Mouse (Mus musculus): ENCODE measurements around the gene Hmgn1. TPM values are rescaled to one million over a fixed set of nuclear protein-coding genes. Genes with fewer than 3 reads are reported as not detected.

The Hmgn1 gene
- 109 and 113 TPM in 2 replicates for polyA plus RNA-seq (2015; fragmentation: Nextera tagmentation; extraction: Ambion mirVana)

DNA sequence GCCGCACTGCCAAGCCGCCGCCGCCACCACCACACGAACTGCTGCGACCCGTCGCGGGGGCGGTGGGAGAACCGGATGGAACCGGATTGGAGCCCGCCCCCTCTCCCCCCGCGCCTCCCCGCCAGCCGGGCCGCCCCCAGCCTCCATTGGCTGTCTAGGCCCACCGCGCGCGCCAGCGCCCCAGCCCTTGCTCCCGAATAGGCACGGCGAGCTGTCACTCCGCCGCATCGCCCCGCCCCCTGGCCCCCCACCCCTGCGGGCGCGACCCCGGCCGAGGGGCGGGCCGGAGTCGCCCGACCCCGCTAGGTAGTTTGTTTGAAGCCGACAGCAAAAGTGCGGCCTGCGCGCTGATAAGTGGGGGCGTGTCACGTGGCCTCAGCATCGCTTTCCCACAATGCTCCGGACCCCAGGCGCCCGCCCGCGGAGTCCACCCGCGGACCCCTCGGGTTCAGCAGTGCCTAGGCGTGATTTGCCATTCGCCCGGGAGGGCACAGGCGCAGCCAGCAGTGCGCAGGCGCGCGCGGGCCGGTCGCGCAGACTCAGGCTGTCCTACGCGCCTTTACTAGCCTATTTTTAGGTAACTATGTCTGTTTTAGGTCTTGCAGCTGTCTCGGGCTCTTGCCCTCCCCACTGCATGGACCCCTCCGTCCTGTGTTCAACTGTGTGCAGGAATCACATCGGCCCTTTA lies at the start of gene Hmgn1:
Hmgn1 (minus strand) TSS at position 73 of the 688 bp plus-strand sequence.
- ATAC-seq (peak; percentile 94), DNase-seq (peak; percentile 93)
- 1% methylated on average over 65 of the region's 72 CpGs for WGBS (ENCODE audit: insufficient replicate concordance)
- peak within 1 kb of the TSS; percentile 80 for H3K4me3 ChIP-seq (ENCODE audit: low read depth, low read length)
- H3K9ac ChIP-seq (replicated peaks), result peak within 1 kb of the TSS; percentile 86
- TF ChIP-seq EP300 (IDR thresholded peaks at IDR 0.05; ENCODE audit: low read depth) (no peak), CTCF (IDR thresholded peaks at IDR 0.05; ENCODE audit: low read depth) (no peak)
- H3K9me3 ChIP-seq (ENCODE audit: low read length), result no peaks in the 10 kb centered on the region
- H3K4me1 ChIP-seq (ENCODE audit: insufficient read depth), result peaks cover 8% of the 10 kb centered on the region; the same call in 1 of the 2 replicates
- peak within 1 kb of the TSS; percentile 94 for H3K27ac ChIP-seq (ENCODE audit: low read depth)
- H3K36me3 ChIP-seq (replicated peaks; ENCODE audit: insufficient read depth, low read length), result peaks cover 12% of the 10 kb centered on the region
- no peaks in the 10 kb centered on the region for H3K27me3 ChIP-seq (ENCODE audit: insufficient read depth, low read length)
- peak within 1 kb of the TSS; percentile 70 for H3K4me2 ChIP-seq (ENCODE audit: low read depth, low read length)

- Histone ChIP-seq H3K27ac (ENCODE audit: low read depth) (no peak overlapping the region), H3K4me2 (ENCODE audit: low read depth, low read length) (no peak overlapping the region), H3K9me3 (ENCODE audit: low read length) (no peaks in the 10 kb centered on the region), H3K27me3 (ENCODE audit: insufficient read depth, low read length) (no peaks in the 10 kb centered on the region), H3K36me3 (replicated peaks; ENCODE audit: insufficient read depth, low read length) (no peaks in the 10 kb centered on the region), H3K4me1 (ENCODE audit: insufficient read depth) (no peaks in the 10 kb centered on the region), H3K9ac (replicated peaks) (no peak overlapping the region), H3K4me3 (ENCODE audit: low read depth, low read length) (no peak overlapping the region)
- TF ChIP-seq CTCF (IDR thresholded peaks at IDR 0.05; ENCODE audit: low read depth) (no peak), EP300 (IDR thresholded peaks at IDR 0.05; ENCODE audit: low read depth) (no peak)
- no peak for DNase-seq
- ATAC-seq, result no peak
- WGBS (ENCODE audit: insufficient replicate concordance), result 46% methylated on average over 2 of the region's 2 CpGs
These were observed 47.9 kb upstream of the Hmgn1 start for GRCm38 (mm10) chr16:96175399-96175798.

DNA sequence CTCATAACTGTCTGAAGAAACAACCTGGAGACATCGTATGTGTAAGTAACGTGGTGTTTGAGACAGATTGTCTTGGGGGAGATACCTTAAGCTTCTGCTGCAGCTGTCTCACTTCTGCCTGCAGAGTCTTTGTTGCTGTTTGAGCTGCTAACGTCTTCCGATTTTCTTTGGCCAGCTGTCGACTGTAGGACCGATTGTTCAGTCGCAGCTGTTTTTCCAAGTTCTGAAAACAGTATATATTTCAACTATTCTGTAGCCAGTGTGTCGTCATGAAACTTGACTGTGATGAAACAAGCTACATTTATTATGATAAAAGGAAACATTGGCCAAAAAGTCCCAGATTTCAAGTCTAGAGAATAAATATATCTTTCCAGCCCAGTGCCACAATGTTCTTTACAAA lies 46.1 kb upstream of the Hmgn1 start:
- Histone ChIP-seq H3K4me3 (ENCODE audit: low read depth, low read length) (no peak overlapping the region), H3K4me2 (ENCODE audit: low read depth, low read length) (no peak overlapping the region), H3K9me3 (ENCODE audit: low read length) (no peaks in the 10 kb centered on the region), H3K4me1 (ENCODE audit: insufficient read depth) (no peaks in the 10 kb centered on the region), H3K9ac (replicated peaks) (no peak overlapping the region), H3K27ac (ENCODE audit: low read depth) (no peak overlapping the region), H3K27me3 (ENCODE audit: insufficient read depth, low read length) (no peaks in the 10 kb centered on the region), H3K36me3 (replicated peaks; ENCODE audit: insufficient read depth, low read length) (no peaks in the 10 kb centered on the region)
- WGBS (ENCODE audit: insufficient replicate concordance), result 76% methylated on average over 8 of the region's 8 CpGs
- no peak for DNase-seq
- TF ChIP-seq CTCF (IDR thresholded peaks at IDR 0.05; ENCODE audit: low read depth) (no peak), EP300 (IDR thresholded peaks at IDR 0.05; ENCODE audit: low read depth) (no peak)
- ATAC-seq, result no peak

- no peak for TF ChIP-seq EP300 (IDR thresholded peaks at IDR 0.05; ENCODE audit: low read depth)
- TF ChIP-seq CTCF (IDR thresholded peaks at IDR 0.05; ENCODE audit: low read depth), result no peak
- ATAC-seq, result no peak
- WGBS (ENCODE audit: insufficient replicate concordance), result 65% methylated on average over 4 of the region's 4 CpGs
- H3K27me3 ChIP-seq (ENCODE audit: insufficient read depth, low read length), result no peaks in the 10 kb centered on the region
- no peak for DNase-seq
- H3K4me2 ChIP-seq (ENCODE audit: low read depth, low read length), result no peak overlapping the region
- H3K4me3 ChIP-seq (ENCODE audit: low read depth, low read length), result no peak overlapping the region
- no peak overlapping the region for H3K27ac ChIP-seq (ENCODE audit: low read depth)
- no peaks in the 10 kb centered on the region for H3K4me1 ChIP-seq (ENCODE audit: insufficient read depth)
- no peak overlapping the region for H3K9ac ChIP-seq (replicated peaks)
- H3K36me3 ChIP-seq (replicated peaks; ENCODE audit: insufficient read depth, low read length), result no peaks in the 10 kb centered on the region
- H3K9me3 ChIP-seq (ENCODE audit: low read length), result no peaks in the 10 kb centered on the region
These were observed 41.3 kb upstream of the Hmgn1 start for GRCm38 (mm10) chr16:96168837-96169236.

DNA sequence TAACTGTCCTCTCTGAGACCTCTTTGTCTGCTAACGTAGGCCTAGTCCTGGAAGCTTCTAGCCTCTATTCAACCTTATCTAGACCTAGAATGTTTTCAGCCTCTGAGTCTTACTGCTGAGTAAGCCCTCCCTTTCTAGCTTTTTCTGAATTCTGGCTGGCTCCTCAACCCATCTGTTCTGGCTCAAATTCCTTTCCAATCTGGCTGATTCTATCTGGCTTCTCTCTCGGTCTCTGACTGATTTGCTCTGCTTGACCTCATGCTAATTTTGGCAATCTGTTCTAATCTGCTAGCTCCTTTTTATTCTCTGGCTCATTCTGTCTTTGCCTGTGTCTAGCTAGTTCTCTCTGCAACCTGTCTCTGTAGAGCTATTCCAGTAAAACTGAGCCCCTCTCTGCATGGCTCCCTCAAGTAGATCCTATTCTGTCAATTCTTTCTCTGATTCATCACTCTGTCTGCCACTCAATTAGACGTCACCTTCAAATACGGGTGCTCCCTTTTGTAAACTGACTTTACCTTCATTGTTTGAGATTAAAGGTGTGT lies 38.3 kb upstream of the Hmgn1 start:
- DNase-seq (no peak), ATAC-seq (no peak)
- Histone ChIP-seq H3K4me2 (ENCODE audit: low read depth, low read length) (no peak overlapping the region), H3K27ac (ENCODE audit: low read depth) (no peak overlapping the region), H3K9me3 (ENCODE audit: low read length) (no peaks in the 10 kb centered on the region), H3K27me3 (ENCODE audit: insufficient read depth, low read length) (no peaks in the 10 kb centered on the region), H3K9ac (replicated peaks) (no peak overlapping the region), H3K4me3 (ENCODE audit: low read depth, low read length) (no peak overlapping the region), H3K4me1 (ENCODE audit: insufficient read depth) (no peaks in the 10 kb centered on the region), H3K36me3 (replicated peaks; ENCODE audit: insufficient read depth, low read length) (no peaks in the 10 kb centered on the region)
- WGBS (ENCODE audit: insufficient replicate concordance), result 57% methylated on average over 4 of the region's 4 CpGs
- TF ChIP-seq CTCF (IDR thresholded peaks at IDR 0.05; ENCODE audit: low read depth), result no peak
- no peak for TF ChIP-seq EP300 (IDR thresholded peaks at IDR 0.05; ENCODE audit: low read depth)

GRCm38 (mm10) chr16:96161336-96161735 lies 33.8 kb upstream of the Hmgn1 start:
- TF ChIP-seq EP300 (IDR thresholded peaks at IDR 0.05; ENCODE audit: low read depth), result no peak
- no peak for TF ChIP-seq CTCF (IDR thresholded peaks at IDR 0.05; ENCODE audit: low read depth)
- Histone ChIP-seq H3K9ac (replicated peaks) (no peak overlapping the region), H3K27me3 (ENCODE audit: insufficient read depth, low read length) (no peaks in the 10 kb centered on the region), H3K9me3 (ENCODE audit: low read length) (no peaks in the 10 kb centered on the region), H3K27ac (ENCODE audit: low read depth) (no peak overlapping the region), H3K4me1 (ENCODE audit: insufficient read depth) (peaks cover 5% of the 10 kb centered on the region; the same call in 1 of the 2 replicates), H3K4me2 (ENCODE audit: low read depth, low read length) (no peak overlapping the region), H3K4me3 (ENCODE audit: low read depth, low read length) (no peak overlapping the region), H3K36me3 (replicated peaks; ENCODE audit: insufficient read depth, low read length) (no peaks in the 10 kb centered on the region)
- DNase-seq, result no peak
- no peak for ATAC-seq
- 85% methylated on average over 4 of the region's 4 CpGs for WGBS (ENCODE audit: insufficient replicate concordance)

Data from liver, postnatal 0 days (tissue).